Mouse (Mus musculus): ENCODE measurements around the gene Nrbp1.
A peak's percentile ranks its signal among the peaks of the same experiment; 100 is the strongest.

Gene Nrbp1

GRCm38 (mm10) chr5:31240637-31241521, at the start of gene Nrbp1, which contains the start of gene Gm9970:
Nrbp1 (plus strand) TSS chr5:31240864.
Gm9970 (minus strand) TSS chr5:31241232.
- peak; percentile 90 for DNase-seq (ENCODE audit: low spot score)

- DNase-seq (ENCODE audit: low spot score): no peak
Observed at GRCm38 (mm10) chr5:31192045-31192938, 48.4 kb upstream of the Nrbp1 start.

GRCm38 (mm10) chr5:31192939-31193630, 47.6 kb upstream of the Nrbp1 start, which contains the start of the genes Snx17 and Eif2b4:
Snx17 (plus strand) TSS chr5:31193227.
Eif2b4 (minus strand) TSS chr5:31193430.
- peak; percentile 98 for DNase-seq (ENCODE audit: low spot score)

- DNase-seq (ENCODE audit: low spot score): no peak
Observed at GRCm38 (mm10) chr5:31193631-31194281, 46.9 kb upstream of the Nrbp1 start.

- DNase-seq (ENCODE audit: low spot score): no peak
Observed at GRCm38 (mm10) chr5:31194486-31195485, 45.9 kb upstream of the Nrbp1 start.

GRCm38 (mm10) chr5:31195671-31196070, 45.0 kb upstream of the Nrbp1 start:
- DNase-seq (ENCODE audit: low spot score): no peak

GRCm38 (mm10) chr5:31196207-31196606, 44.5 kb upstream of the Nrbp1 start:
- DNase-seq (ENCODE audit: low spot score): no peak

GRCm38 (mm10) chr5:31197072-31197471, 43.6 kb upstream of the Nrbp1 start:
- DNase-seq (ENCODE audit: low spot score): no peak

GRCm38 (mm10) chr5:31198170-31198569, 42.5 kb upstream of the Nrbp1 start:
- no peak for DNase-seq (ENCODE audit: low spot score)

- DNase-seq (ENCODE audit: low spot score): no peak
Observed at GRCm38 (mm10) chr5:31198616-31199320, 41.9 kb upstream of the Nrbp1 start.

- DNase-seq (ENCODE audit: low spot score): no peak
Observed at GRCm38 (mm10) chr5:31199321-31199892, 41.3 kb upstream of the Nrbp1 start.

- DNase-seq (ENCODE audit: low spot score): no peak
Observed at GRCm38 (mm10) chr5:31199893-31200292, 40.8 kb upstream of the Nrbp1 start.

- no peak for DNase-seq (ENCODE audit: low spot score)
Observed at GRCm38 (mm10) chr5:31200327-31200768, 40.3 kb upstream of the Nrbp1 start.

GRCm38 (mm10) chr5:31201042-31201741, 39.5 kb upstream of the Nrbp1 start:
- DNase-seq (ENCODE audit: low spot score): no peak

GRCm38 (mm10) chr5:31201742-31202590, 38.7 kb upstream of the Nrbp1 start, which contains the start of gene Zfp513:
Zfp513 (minus strand) TSS chr5:31202303.
- DNase-seq (ENCODE audit: low spot score): peak; percentile 98

GRCm38 (mm10) chr5:31202933-31203332, 37.7 kb upstream of the Nrbp1 start:
- DNase-seq (ENCODE audit: low spot score): no peak

- DNase-seq (ENCODE audit: low spot score): no peak
Observed at GRCm38 (mm10) chr5:31203866-31204265, 36.8 kb upstream of the Nrbp1 start.

All from left cerebral cortex, adult 11 months (tissue).